Mouse (Mus musculus) CD4-positive naive resting alpha-beta T cell, adult 76 days (primary cell): Measurements from ENCODE around the gene Fam189a1. TPM values are rescaled to one million over a fixed set of nuclear protein-coding genes. Genes with fewer than 3 reads are reported as not detected.

Experiments used
- total RNA-seq: library from RNA; stranded (reverse); gene quantifications from one replicate; pipeline ENCODE4 v1.2.4, GENCODE M21; 2023

Fam189a1 gene
- total RNA-seq, result not detected

DNA sequence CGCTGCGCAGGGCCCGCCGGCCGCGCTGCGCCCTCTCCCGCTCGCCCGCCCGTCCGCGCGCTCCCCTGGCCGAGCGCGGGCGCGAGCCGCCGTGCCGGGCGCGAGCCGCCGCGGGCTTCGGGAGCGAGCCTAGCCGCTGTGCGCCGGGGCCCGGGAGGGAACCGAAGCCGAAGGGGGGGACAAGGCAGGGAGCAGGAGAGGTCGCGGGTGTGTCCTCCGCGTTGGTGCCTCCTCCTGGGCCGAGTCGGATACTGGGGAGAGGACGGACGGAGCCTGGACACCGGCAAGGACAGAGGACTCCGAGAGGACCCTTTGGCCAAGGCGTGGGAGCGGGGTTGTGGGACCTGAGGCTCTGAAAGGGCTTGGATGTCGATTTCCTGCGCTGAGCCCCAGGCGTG is at the start of gene Fam189a1:
Gene Fam189a1, minus strand, starts transcription at position 57 of the 398 bp plus-strand sequence.

DNA sequence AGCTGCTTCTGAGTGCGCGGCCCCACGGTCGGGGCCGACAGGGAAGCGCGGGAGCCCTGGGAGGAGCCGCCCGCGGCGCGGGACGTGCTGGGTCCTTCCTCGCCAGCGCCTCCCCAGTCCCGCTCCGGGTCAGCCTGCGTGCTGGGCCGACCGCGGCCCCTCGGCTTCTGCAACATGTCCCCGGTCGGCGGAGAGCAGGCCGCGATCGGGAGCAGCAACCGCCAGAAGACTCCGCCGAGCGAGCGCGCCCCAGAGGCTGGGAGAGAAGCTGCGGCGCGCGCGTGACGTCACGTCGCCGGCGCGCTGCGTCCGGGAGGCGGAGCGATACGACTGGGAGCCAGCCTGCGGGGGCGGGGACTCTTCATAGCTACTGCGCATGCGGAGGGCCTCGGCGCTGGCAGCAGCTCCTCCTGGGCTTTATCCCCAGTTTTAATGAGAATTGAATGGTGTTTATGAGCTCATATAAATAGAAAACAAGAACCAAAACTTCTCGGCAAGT is 283.6 kb downstream of the Fam189a1 start, which contains the start of gene Nsmce3:
Gene Nsmce3, minus strand, starts transcription at position 255 of the 499 bp plus-strand sequence.

